Comparison of ENCODE assay signal across 8 mouse cellular contexts in genomic region chr15:88891676-88892040, GRCm38 (mm10). TPM values are rescaled to one million over a fixed set of nuclear protein-coding genes. Genes with fewer than 3 reads are reported as not detected.
DNase-seq lines count a peak whose midpoint lies in the region; ATAC-seq and TF ChIP-seq lines count a peak whose summit lies in the region.

No protein-coding gene starts in this region.

- WGBS in liver, embryonic 14.5 days (ENCODE audit: insufficient replicate concordance): 63% methylated on average over 8 of the region's 8 CpGs

- ATAC-seq in erythroblast, adult 5-6 weeks (replicated peaks; ENCODE audit: low FRiP score, poor library complexity, severe bottlenecking): no peak
- no peak for ATAC-seq in liver, embryonic 14.5 days (ENCODE audit: insufficient read depth)

- H3K9ac ChIP-seq in liver, embryonic 14.5 days (replicated peaks): no peak overlapping the region

- peak overlapping the region; percentile 58 for H3K4me3 ChIP-seq in erythroblast, embryonic 14.5 days (replicated peaks)
- peak overlapping the region; percentile 83 for H3K4me3 ChIP-seq in testis, adult 2 months (ENCODE audit: control insufficient read depth, low read depth, low read length)
- H3K4me3 ChIP-seq in liver, embryonic 14.5 days (ENCODE audit: insufficient read depth in 1 of 2, low read depth in 2 of 2, low read length in 2 of 2): peak overlapping the region in 1 of 2 experiments; percentile 45; a peak in 2 of 4 replicates

- TF ChIP-seq POLR2A in testis, adult 2 months (IDR thresholded peaks at IDR 0.05; ENCODE audit: control insufficient read depth, low read depth, low read length): no peak

- no peak for TF ChIP-seq EP300 in liver, embryonic 14.5 days (IDR thresholded peaks at IDR 0.05; ENCODE audit: low read depth)

- no peaks in the 10 kb centered on the region for H3K36me3 ChIP-seq in erythroblast, embryonic 14.5 days (ENCODE audit: control insufficient read depth)
- H3K36me3 ChIP-seq in testis, adult 2 months (ENCODE audit: control insufficient read depth, insufficient read depth, low read length): no peaks in the 10 kb centered on the region
- no peaks in the 10 kb centered on the region for H3K36me3 ChIP-seq in liver, embryonic 14.5 days (replicated peaks; ENCODE audit: control insufficient read depth, insufficient read depth, low read depth)

- H3K4me1 ChIP-seq in erythroblast, embryonic 14.5 days (ENCODE audit: control insufficient read depth): peaks cover 13% of the 10 kb centered on the region
- peaks cover 9% of the 10 kb centered on the region for H3K4me1 ChIP-seq in testis, adult 2 months (ENCODE audit: control insufficient read depth, insufficient read depth, low read length)
- H3K4me1 ChIP-seq in liver, embryonic 14.5 days (replicated peaks; ENCODE audit: control insufficient read depth in 2 of 2, insufficient read depth in 2 of 2, low read length in 1 of 2): peaks cover 0 to 9% of the 10 kb centered on the region in 2 experiments; a peak in 3 of 4 replicates

- H3K9me3 ChIP-seq in erythroblast, embryonic 14.5 days (ENCODE audit: control insufficient read depth, low read length): no peaks in the 10 kb centered on the region
- H3K9me3 ChIP-seq in liver, embryonic 14.5 days (ENCODE audit: control insufficient read depth, low read length): no peaks in the 10 kb centered on the region

- no peak for TF ChIP-seq CTCF in testis, adult 2 months (IDR thresholded peaks at IDR 0.05; ENCODE audit: control insufficient read depth, insufficient read depth, insufficient replicate concordance, low read depth, low read length)
- TF ChIP-seq CTCF in liver, embryonic 14.5 days (IDR thresholded peaks at IDR 0.05; ENCODE audit: low read depth): no peak

- H3K4me2 ChIP-seq in liver, embryonic 14.5 days (ENCODE audit: low read depth): peak overlapping the region; percentile 68

- no peak for DNase-seq in testis, postnatal 14 days (ENCODE audit: low spot score)
- no peak for DNase-seq in liver, embryonic 14.5 days (ENCODE audit: low read depth in 3 of 3, low spot score in 3 of 3)
- no peak for DNase-seq in spleen, postnatal 14 days (ENCODE audit: low spot score in 2 of 2)
- DNase-seq in spleen, adult 18-20 months: no peak
- no peak for DNase-seq in thymus, postnatal 14 days

- H3K27me3 ChIP-seq in erythroblast, embryonic 14.5 days (ENCODE audit: control insufficient read depth): peaks cover 9% of the 10 kb centered on the region
- H3K27me3 ChIP-seq in testis, adult 2 months (ENCODE audit: control insufficient read depth, insufficient read depth, low read length): no peaks in the 10 kb centered on the region
- no peaks in the 10 kb centered on the region for H3K27me3 ChIP-seq in liver, embryonic 14.5 days (ENCODE audit: control insufficient read depth, insufficient read depth, low read length)

- peak overlapping the region; percentile 99 for H3K27ac ChIP-seq in testis, adult 2 months (ENCODE audit: control insufficient read depth, insufficient read depth, low read depth, low read length)
- no peak overlapping the region for H3K27ac ChIP-seq in liver, embryonic 14.5 days

RNA-seq across cellular contexts. Expression of gene Pim3, which starts 29.7 kb away (rescaled TPM):
- polyA plus RNA-seq in erythroblast, embryonic 14.5 days (2012): 0.49 and 0.64 TPM in 2 replicates
- 1.5 and 3.1 TPM in 2 replicates for total RNA-seq in erythroblast, adult 5-6 weeks (2015; ENCODE audit: low replicate concordance)
- total RNA-seq in erythroblast, adult 5-6 weeks (2017; ENCODE audit: low replicate concordance): 0.51 and 0.84 TPM in 2 replicates
- 10.8 and 13.2 TPM in 2 replicates for polyA plus RNA-seq in testis, adult 2 months (2012; rRNA removed)
- polyA plus RNA-seq in liver, embryonic 14.5 days (2012; rRNA removed): 3.1 and 5.0 TPM in 2 replicates
- 8.1 and 8.5 TPM in 2 replicates for polyA plus RNA-seq in liver, embryonic 14.5 days (2014; fragmentation: Nextera tagmentation; extraction: Ambion mirVana)
